In the genomic region with DNA sequence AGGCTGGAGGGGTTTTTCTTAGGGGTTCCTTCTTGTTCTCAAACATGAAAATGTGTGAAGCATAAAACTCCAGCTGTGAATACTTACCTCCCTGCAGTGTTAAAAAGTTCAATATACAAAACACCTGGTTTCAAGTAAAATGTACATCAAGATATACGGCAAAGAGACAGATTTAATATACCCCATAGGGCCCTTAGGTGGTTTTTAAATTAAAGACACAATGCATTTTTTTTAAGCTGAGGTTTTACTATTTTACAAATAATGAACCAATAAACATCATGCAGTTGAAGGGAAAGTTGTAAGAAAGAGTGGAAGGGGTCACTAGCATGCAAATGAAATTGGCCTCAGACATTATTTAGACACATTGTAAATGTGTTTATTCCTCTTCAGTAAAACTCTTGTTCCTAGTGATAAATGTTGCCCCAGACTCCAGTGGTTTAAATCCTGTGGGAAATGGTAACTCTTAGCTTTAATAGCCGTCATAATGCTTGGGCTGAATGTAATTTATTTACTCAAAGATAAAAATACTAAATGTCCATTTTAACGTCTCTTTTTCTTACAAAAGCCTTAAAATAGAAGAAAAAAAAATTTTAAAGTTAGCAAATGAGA, we compare ENCODE assay signal across 25 mouse cellular contexts.
DNase-seq lines count a peak whose midpoint lies in the region; ATAC-seq and TF ChIP-seq lines count a peak whose summit lies in the region.
"Had no signal": no experiment of that assay in that cellular context is flagged by ENCODE, and none has a peak within 500 bp of the region (broad histone marks: within the 10 kb centered on the region; RNA-seq: fewer than 3 reads in every experiment).

No protein-coding gene starts in this region.

- H3K4me3 ChIP-seq in forebrain, embryonic 11.5 days (ENCODE audit: low read depth, low read length), result no peak overlapping the region
- no peak overlapping the region for H3K4me3 ChIP-seq in forebrain, postnatal 0 days (ENCODE audit: low read depth, low read length)
- no peak overlapping the region for H3K4me3 ChIP-seq in kidney, postnatal 0 days (replicated peaks; ENCODE audit: low read depth, low read length)
- H3K4me3 ChIP-seq in limb, embryonic 11.5 days (ENCODE audit: low read depth, low read length), result no peak overlapping the region
- H3K4me3 ChIP-seq: embryonic facial prominence, embryonic 13.5 days; erythroblast, embryonic 14.5 days; liver, embryonic 13.5 days; stomach, embryonic 15.5 days had no signal

- 0 out of 2 replicates have a peak, but pooled peaks have one; percentile 10 for ATAC-seq in forebrain, embryonic 11.5 days (replicated peaks; ENCODE audit: low FRiP score)
- no peak for ATAC-seq in forebrain, postnatal 0 days
- no peak for ATAC-seq in kidney, postnatal 0 days (replicated peaks; ENCODE audit: low FRiP score, low read depth)
- peak; percentile 78 for ATAC-seq in limb, embryonic 11.5 days (ENCODE audit: insufficient number of reproducible peaks, low FRiP score, low TSS enrichment, low read depth)
- ATAC-seq: Patski had no signal

- no peaks in the 10 kb centered on the region for H3K36me3 ChIP-seq in forebrain, embryonic 11.5 days (ENCODE audit: control insufficient read depth, insufficient read depth, low read length)
- H3K36me3 ChIP-seq in forebrain, postnatal 0 days (ENCODE audit: insufficient read depth), result no peaks in the 10 kb centered on the region
- no peaks in the 10 kb centered on the region for H3K36me3 ChIP-seq in kidney, postnatal 0 days (ENCODE audit: insufficient read depth, low read length)
- no peaks in the 10 kb centered on the region for H3K36me3 ChIP-seq in limb, embryonic 11.5 days (ENCODE audit: control insufficient read depth, insufficient read depth, low read length)
- H3K36me3 ChIP-seq: embryonic facial prominence, embryonic 13.5 days; G1E; liver, embryonic 13.5 days; stomach, embryonic 15.5 days had no signal

- no peaks in the 10 kb centered on the region for H3K4me1 ChIP-seq in forebrain, embryonic 11.5 days (replicated peaks; ENCODE audit: control insufficient read depth, insufficient read depth, low read length)
- no peaks in the 10 kb centered on the region for H3K4me1 ChIP-seq in forebrain, postnatal 0 days (ENCODE audit: insufficient read depth)
- H3K4me1 ChIP-seq in kidney, postnatal 0 days (replicated peaks; ENCODE audit: insufficient read depth, low read length), result no peaks in the 10 kb centered on the region
- no peaks in the 10 kb centered on the region for H3K4me1 ChIP-seq in limb, embryonic 11.5 days (ENCODE audit: control insufficient read depth, insufficient read depth, low read length)
- H3K4me1 ChIP-seq: embryonic facial prominence, embryonic 13.5 days; liver, embryonic 13.5 days; stomach, embryonic 15.5 days had no signal

- no peak overlapping the region for H3K4me2 ChIP-seq in forebrain, embryonic 11.5 days (ENCODE audit: low read depth, low read length, severe bottlenecking)
- no peak overlapping the region for H3K4me2 ChIP-seq in forebrain, postnatal 0 days (ENCODE audit: low read depth)
- H3K4me2 ChIP-seq in kidney, postnatal 0 days (ENCODE audit: low read length), result no peak overlapping the region
- H3K4me2 ChIP-seq in limb, embryonic 11.5 days (ENCODE audit: low read depth, severe bottlenecking), result no peak overlapping the region
- H3K4me2 ChIP-seq: embryonic facial prominence, embryonic 13.5 days; liver, embryonic 13.5 days; stomach, embryonic 15.5 days had no signal

- DNase-seq in forebrain, embryonic 11.5 days (ENCODE audit: low spot score), result no peak
- DNase-seq in forebrain, postnatal 0 days, result no peak
- peak; percentile 73 for DNase-seq in kidney, postnatal 0 days (ENCODE audit: low spot score)
- DNase-seq in kidney, adult 8-10 months, result no peak
- DNase-seq in forelimb bud, embryonic 11.5 days (ENCODE audit: low read depth, low spot score), result peak; percentile 79
- DNase-seq in limb, embryonic 11.5 days (ENCODE audit: low spot score), result no peak
- DNase-seq in yolk sac, embryonic 10.5 days (ENCODE audit: low spot score), result no peak
- no peak for DNase-seq in lung, postnatal 10 days
- DNase-seq: adrenal gland, adult 2 months; cerebellum, adult 11 months; cerebellum, adult 9-11 months; gastrocnemius, postnatal 36 days; kidney, adult 11 months; kidney, postnatal 14 days; left cerebral cortex, postnatal 4 days; liver, embryonic 13.5 days; lung, adult 2 months; right cerebral cortex, adult 18-20 months; thymus, postnatal 36 days had no signal

- H3K27me3 ChIP-seq in forebrain, embryonic 11.5 days (ENCODE audit: control insufficient read depth, insufficient read depth, low read length), result no peaks in the 10 kb centered on the region
- no peaks in the 10 kb centered on the region for H3K27me3 ChIP-seq in forebrain, postnatal 0 days (ENCODE audit: insufficient read depth, low read length)
- H3K27me3 ChIP-seq in kidney, postnatal 0 days (ENCODE audit: insufficient read depth, low read length), result no peaks in the 10 kb centered on the region
- peaks cover 12% of the 10 kb centered on the region; the same call in 1 of the 2 replicates for H3K27me3 ChIP-seq in limb, embryonic 11.5 days (ENCODE audit: control insufficient read depth, insufficient read depth, low read length)
- H3K27me3 ChIP-seq: CH12.LX; embryonic facial prominence, embryonic 13.5 days; liver, embryonic 13.5 days; Patski; stomach, embryonic 15.5 days had no signal

- no peak for TF ChIP-seq CTCF in forebrain, postnatal 0 days (IDR thresholded peaks at IDR 0.05; ENCODE audit: low read depth)
- no peak for TF ChIP-seq CTCF in kidney, postnatal 0 days (IDR thresholded peaks at IDR 0.05; ENCODE audit: low read depth)

- no peak overlapping the region for H3K27ac ChIP-seq in forebrain, embryonic 11.5 days (ENCODE audit: low read depth, low read length)
- no peak overlapping the region for H3K27ac ChIP-seq in forebrain, postnatal 0 days (ENCODE audit: low read depth, low read length)
- no peak overlapping the region for H3K27ac ChIP-seq in kidney, postnatal 0 days
- no peak overlapping the region for H3K27ac ChIP-seq in limb, embryonic 11.5 days (replicated peaks; ENCODE audit: low read depth, low read length)
- H3K27ac ChIP-seq: embryonic facial prominence, embryonic 13.5 days; liver, embryonic 13.5 days; stomach, embryonic 15.5 days had no signal

- H3K9me3 ChIP-seq in forebrain, embryonic 11.5 days (ENCODE audit: control insufficient read depth, low read length), result no peaks in the 10 kb centered on the region
- no peaks in the 10 kb centered on the region for H3K9me3 ChIP-seq in forebrain, postnatal 0 days (ENCODE audit: low read length)
- no peaks in the 10 kb centered on the region for H3K9me3 ChIP-seq in kidney, postnatal 0 days (replicated peaks; ENCODE audit: low read length)
- no peaks in the 10 kb centered on the region for H3K9me3 ChIP-seq in limb, embryonic 11.5 days (ENCODE audit: control insufficient read depth, low read length)
- H3K9me3 ChIP-seq: embryonic facial prominence, embryonic 13.5 days; G1E; liver, embryonic 13.5 days; stomach, embryonic 15.5 days had no signal

- WGBS in forebrain, embryonic 11.5 days, result 47% methylated on average over 3 of the region's 3 CpGs
- 35% methylated on average over 3 of the region's 3 CpGs for WGBS in forebrain, postnatal 0 days
- 42% methylated on average over 3 of the region's 3 CpGs for whole genome bisulfite sequencing in kidney, postnatal 0 days
- WGBS in limb, embryonic 11.5 days, result 20% methylated on average over 3 of the region's 3 CpGs

- H3K9ac ChIP-seq in forebrain, embryonic 11.5 days (ENCODE audit: low read length), result no peak overlapping the region
- H3K9ac ChIP-seq in forebrain, postnatal 0 days, result no peak overlapping the region
- no peak overlapping the region for H3K9ac ChIP-seq in kidney, postnatal 0 days (ENCODE audit: low read depth, low read length)
- no peak overlapping the region for H3K9ac ChIP-seq in limb, embryonic 11.5 days (ENCODE audit: low read length)
- H3K9ac ChIP-seq: embryonic facial prominence, embryonic 13.5 days; liver, embryonic 13.5 days; stomach, embryonic 15.5 days had no signal

Comparison
In these comparisons a context has a peak if more than half of its experiments do, and no peak if none do; other contexts are left out.
1. ATAC-seq: peak in forebrain, embryonic 11.5 days (single experiment) and limb, embryonic 11.5 days (single experiment); none in forebrain, postnatal 0 days (single experiment) and kidney, postnatal 0 days (single experiment).
2. DNase-seq: peak in kidney, postnatal 0 days (single experiment) and forelimb bud, embryonic 11.5 days (single experiment); none in forebrain, embryonic 11.5 days (single experiment), forebrain, postnatal 0 days (single experiment), kidney, adult 8-10 months (0 of 2), limb, embryonic 11.5 days (single experiment), yolk sac, embryonic 10.5 days (single experiment) and lung, postnatal 10 days (single experiment).